Mouse (Mus musculus) kidney, embryonic 16.5 days (tissue): Measurements from ENCODE around the gene Depdc1b. TPM values are rescaled to one million over a fixed set of nuclear protein-coding genes. Genes with fewer than 3 reads are reported as not detected.

Experiments used
- ATAC-seq: fragments of 200-750 bp; cut with Nextera tagmentation; 2 replicates; pipeline ENCODE4 v1.8.0; 2017; ENCODE audit warnings: moderate TSS enrichment; ENCODE audit not compliant: low FRiP score, low TSS enrichment
- H3K27ac ChIP-seq: fragments of 300-500 bp; sonication (generic); 2 replicates; pipeline ENCODE4 v1.5.1; 2014; ENCODE audit warnings: low read length
- H3K27me3 ChIP-seq: fragments of 300-500 bp; sonication (generic); 2 replicates; pipeline ENCODE4 v1.6.1; 2014; ENCODE audit warnings: low read length, control low read depth, mixed read lengths; ENCODE audit not compliant: insufficient read depth
- H3K36me3 ChIP-seq: fragments of 300-500 bp; sonication (generic); 2 replicates; pipeline ENCODE4 v1.6.1; 2014; ENCODE audit warnings: low read length, control low read depth, mixed read lengths; ENCODE audit not compliant: insufficient read depth
- H3K4me1 ChIP-seq: fragments of 300-500 bp; sonication (generic); 2 replicates; pipeline ENCODE4 v1.6.1; 2014; ENCODE audit warnings: low read length, control low read depth, mixed read lengths; ENCODE audit not compliant: insufficient read depth
- H3K4me2 ChIP-seq: fragments of 300-500 bp; sonication (generic); replicated peaks from 2 replicates; pipeline ENCODE4 v1.6.1; 2014; ENCODE audit warnings: low read depth, low read length
- H3K4me3 ChIP-seq: fragments of 300-500 bp; sonication (generic); 2 replicates; pipeline ENCODE4 v1.5.1; 2014; ENCODE audit warnings: mild to moderate bottlenecking, low read length
- H3K9ac ChIP-seq: fragments of 300-500 bp; sonication (generic); replicated peaks from 2 replicates; pipeline ENCODE4 v1.6.1; 2014; ENCODE audit warnings: low read length
- H3K9me3 ChIP-seq: fragments of 300-500 bp; sonication (generic); 2 replicates; pipeline ENCODE4 v1.6.1; 2016; ENCODE audit warnings: low read length, control low read depth
- WGBS: fragments of 180-500 bp; shearing (Covaris S2); extraction: QIAGEN DNeasy Blood & Tissue Kit; methylation state at CpG from one replicate; pipeline ENCODE4 v1.1.7; 2014; 5-methylcytosine and 5-hydroxymethylcytosine counted together
- polyA plus RNA-seq: library from polyadenylated mRNA; unstranded; fragments of >200 nt; fragmentation: Nextera tagmentation; extraction: Ambion mirVana; gene quantifications from 2 replicates; pipeline ENCODE4 v1.2.1, GENCODE M21; 2015

Depdc1b gene
- polyA plus RNA-seq, 1 experiment from 2014 or later: 12.7 TPM

DNA sequence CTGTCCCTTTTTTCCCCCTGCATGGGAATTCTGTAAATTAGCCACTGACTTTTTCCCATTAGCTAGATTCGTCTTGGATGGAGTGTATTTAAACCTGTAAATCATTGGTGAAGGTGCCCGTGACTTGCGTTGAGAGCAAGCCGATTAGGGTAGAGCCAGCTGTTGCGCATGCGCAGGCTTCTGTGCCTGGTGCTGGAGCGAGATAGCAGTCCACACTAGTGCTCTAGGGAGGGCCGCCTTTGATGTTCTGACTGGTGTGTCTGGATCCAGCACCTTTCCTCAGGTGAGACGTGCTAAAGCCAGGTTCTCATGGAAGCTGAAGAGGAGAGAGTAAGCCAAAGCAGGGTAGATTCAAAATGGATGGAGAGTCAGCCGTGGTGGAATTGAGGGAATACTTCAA, 10.2 kb downstream of the Depdc1b start:
- Histone ChIP-seq H3K4me3 (no peak overlapping the region), H3K36me3 (0 out of 2 replicates have a peak, but pooled peaks cover 9% of the 10 kb centered on the region), H3K4me2 (no peak overlapping the region), H3K9me3 (no peaks in the 10 kb centered on the region), H3K4me1 (no peaks in the 10 kb centered on the region), H3K27ac (peak overlapping the region; percentile 63), H3K27me3 (no peaks in the 10 kb centered on the region), H3K9ac (no peak overlapping the region)
- ATAC-seq: peak; percentile 72; the same call in 1 of the 2 replicates
- WGBS: 74% methylated on average over 10 of the region's 10 CpGs

DNA sequence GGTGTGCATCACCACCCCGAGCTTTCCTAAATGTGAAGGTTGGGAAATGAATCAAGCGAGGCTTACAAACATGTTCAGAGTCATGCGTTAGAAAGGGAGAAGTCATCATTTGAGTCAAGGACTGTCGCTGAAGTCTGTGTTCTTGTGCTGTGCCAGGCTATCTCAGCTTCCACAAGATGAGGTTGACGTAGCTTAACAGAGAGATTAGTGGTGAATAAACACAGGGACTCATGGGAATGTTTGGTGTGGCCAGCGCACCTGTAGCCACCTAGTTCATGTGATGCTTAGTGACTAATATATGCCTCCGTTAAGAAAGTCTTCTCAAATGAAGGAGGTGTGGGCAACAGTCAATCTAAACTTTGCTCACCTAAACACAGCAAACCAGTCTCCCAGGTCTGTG, 10.9 kb downstream of the Depdc1b start:
- WGBS: 91% methylated on average over 7 of the region's 7 CpGs
- no peaks in the 10 kb centered on the region for H3K4me1 ChIP-seq
- H3K9me3 ChIP-seq: no peaks in the 10 kb centered on the region
- no peak overlapping the region for H3K9ac ChIP-seq
- no peak for ATAC-seq
- H3K36me3 ChIP-seq: 0 out of 2 replicates have a peak, but pooled peaks cover 9% of the 10 kb centered on the region
- H3K27me3 ChIP-seq: no peaks in the 10 kb centered on the region
- H3K4me2 ChIP-seq: no peak overlapping the region
- H3K27ac ChIP-seq: no peak overlapping the region
- no peak overlapping the region for H3K4me3 ChIP-seq

DNA sequence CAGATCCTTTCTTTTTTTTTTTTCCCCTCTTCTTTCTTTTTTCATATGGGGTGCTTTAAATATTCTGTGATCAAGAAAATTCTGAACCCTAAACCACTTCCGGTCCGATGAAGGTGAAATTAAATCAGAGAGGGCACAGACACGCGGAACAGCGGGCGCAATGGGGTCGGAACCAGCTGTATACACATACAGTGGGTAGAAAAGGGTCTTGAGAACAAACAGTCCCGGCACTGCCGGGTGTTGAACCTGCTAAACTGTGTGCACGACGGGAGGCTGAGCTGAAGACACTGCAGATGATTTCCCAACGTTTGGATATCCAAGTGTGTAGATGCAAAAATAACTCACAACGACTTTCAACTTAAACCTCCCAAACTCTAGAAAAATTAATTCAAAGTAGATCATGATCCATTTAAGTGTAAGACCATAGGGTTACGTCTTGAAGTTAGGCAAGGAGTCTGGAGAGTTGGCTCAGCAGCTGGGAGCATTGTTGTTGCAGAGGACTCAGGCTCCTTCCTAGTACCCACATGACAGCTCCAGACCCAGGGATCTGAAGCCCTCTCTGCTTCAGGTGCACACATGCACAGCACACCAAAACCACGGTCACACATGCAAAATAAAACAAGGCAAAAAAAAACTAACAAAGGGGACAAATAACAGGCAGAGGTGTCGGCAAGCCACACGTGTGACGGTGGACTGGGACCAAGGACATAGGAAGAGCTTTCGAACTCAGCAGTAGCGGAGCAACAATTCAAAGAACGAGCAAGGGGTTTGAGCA, 12.5 kb downstream of the Depdc1b start:
- 85% methylated on average over 21 of the region's 21 CpGs for WGBS
- Histone ChIP-seq H3K4me2 (no peak overlapping the region), H3K36me3 (0 out of 2 replicates have a peak, but pooled peaks cover 9% of the 10 kb centered on the region), H3K4me1 (no peaks in the 10 kb centered on the region), H3K9me3 (no peaks in the 10 kb centered on the region), H3K27me3 (no peaks in the 10 kb centered on the region), H3K9ac (no peak overlapping the region), H3K27ac (no peak overlapping the region), H3K4me3 (no peak overlapping the region)
- ATAC-seq: no peak

DNA sequence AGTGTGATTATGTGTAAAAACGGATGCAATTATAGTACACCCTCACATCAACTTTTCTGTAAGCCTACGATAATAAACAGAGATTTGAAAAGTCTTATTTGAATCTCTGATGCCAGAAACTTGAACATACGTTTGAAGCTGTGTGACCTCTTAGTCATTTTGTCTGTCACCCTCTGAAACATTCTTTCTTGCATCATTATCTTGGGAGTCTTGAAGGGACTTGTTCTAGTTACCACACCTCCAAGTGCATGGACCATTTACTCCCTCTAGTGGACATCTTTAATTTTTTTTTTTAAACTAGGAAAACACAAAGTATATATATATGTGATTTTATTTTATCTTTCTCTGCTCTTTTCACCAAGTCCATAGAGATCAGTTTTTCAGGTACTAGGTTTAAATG, 13.6 kb downstream of the Depdc1b start:
- H3K9me3 ChIP-seq: no peaks in the 10 kb centered on the region
- H3K9ac ChIP-seq: no peak overlapping the region
- ATAC-seq: no peak
- 0 out of 2 replicates have a peak, but pooled peaks cover 6% of the 10 kb centered on the region for H3K36me3 ChIP-seq
- H3K27ac ChIP-seq: no peak overlapping the region
- no peaks in the 10 kb centered on the region for H3K4me1 ChIP-seq
- no peaks in the 10 kb centered on the region for H3K27me3 ChIP-seq
- H3K4me3 ChIP-seq: no peak overlapping the region
- no peak overlapping the region for H3K4me2 ChIP-seq
- 67% methylated on average over 3 of the region's 3 CpGs for WGBS

DNA sequence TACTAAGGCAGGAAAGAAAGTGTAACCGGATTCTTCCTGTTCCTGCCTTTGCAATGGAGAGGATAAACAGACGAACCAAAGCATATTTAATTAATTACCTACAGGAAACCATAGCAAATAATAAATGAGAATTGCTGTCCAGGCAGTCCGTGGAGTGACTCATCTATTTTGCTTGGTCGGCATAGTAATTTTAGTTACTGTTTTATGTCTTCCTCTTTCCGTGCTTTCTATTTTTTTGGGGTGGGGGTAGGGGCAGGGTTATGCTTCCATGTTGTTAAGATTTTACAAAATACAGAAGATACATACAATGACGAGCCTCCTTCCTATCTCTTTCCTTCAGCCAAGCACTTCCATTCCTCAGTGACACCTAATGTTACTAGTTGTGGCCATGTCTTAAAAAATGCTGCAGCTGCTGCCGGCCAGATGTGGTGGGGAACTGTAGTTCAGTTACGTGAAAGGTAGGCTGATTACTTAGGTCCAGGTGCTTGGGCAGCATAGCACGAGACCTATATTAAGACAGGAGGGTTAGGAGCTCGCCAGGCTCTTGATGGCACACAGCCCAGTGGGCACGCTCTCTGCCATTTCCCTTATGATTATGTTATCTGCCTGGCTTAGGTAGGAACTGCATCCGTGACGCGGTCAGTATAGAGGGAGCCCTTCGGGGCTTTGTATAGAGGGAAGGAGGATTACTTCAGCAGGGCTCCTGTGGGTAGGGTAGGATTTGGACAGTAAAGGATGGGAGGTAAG, 19.3 kb downstream of the Depdc1b start:
- H3K4me3 ChIP-seq: no peak overlapping the region
- no peak overlapping the region for H3K9ac ChIP-seq
- 0 out of 2 replicates have a peak, but pooled peaks have one; percentile 52 for ATAC-seq
- no peaks in the 10 kb centered on the region for H3K27me3 ChIP-seq
- no peaks in the 10 kb centered on the region for H3K4me1 ChIP-seq
- H3K4me2 ChIP-seq: no peak overlapping the region
- H3K9me3 ChIP-seq: no peaks in the 10 kb centered on the region
- H3K27ac ChIP-seq: peak overlapping the region; percentile 57; the same call in 1 of the 2 replicates
- WGBS: 70% methylated on average over 15 of the region's 15 CpGs
- no peaks in the 10 kb centered on the region for H3K36me3 ChIP-seq

DNA sequence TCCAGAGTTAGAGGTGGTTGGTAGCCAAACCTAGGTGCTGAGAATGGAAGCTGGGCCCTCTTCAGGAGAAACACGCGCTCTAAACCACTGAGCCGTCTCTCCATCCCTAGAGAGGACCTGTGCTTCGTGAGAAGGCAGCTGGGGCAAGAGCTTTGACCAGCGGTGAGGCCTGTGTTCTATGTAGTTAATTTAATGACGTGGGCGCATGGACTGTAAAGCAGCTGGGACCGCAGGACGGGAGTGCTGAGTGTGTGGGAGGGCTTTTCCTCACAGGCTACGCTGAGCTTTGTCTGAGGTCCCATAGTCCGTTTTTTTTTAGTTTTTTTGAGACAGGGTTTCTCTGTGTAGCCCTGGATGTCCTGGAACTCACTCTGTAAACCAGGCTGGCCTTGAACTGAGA, 20.1 kb downstream of the Depdc1b start:
- Histone ChIP-seq H3K4me3 (no peak overlapping the region), H3K27ac (no peak overlapping the region), H3K9me3 (no peaks in the 10 kb centered on the region), H3K4me2 (no peak overlapping the region), H3K36me3 (no peaks in the 10 kb centered on the region), H3K9ac (no peak overlapping the region), H3K27me3 (no peaks in the 10 kb centered on the region), H3K4me1 (no peaks in the 10 kb centered on the region)
- ATAC-seq: peak; percentile 56; the same call in 1 of the 2 replicates
- WGBS: 59% methylated on average over 11 of the region's 11 CpGs

DNA sequence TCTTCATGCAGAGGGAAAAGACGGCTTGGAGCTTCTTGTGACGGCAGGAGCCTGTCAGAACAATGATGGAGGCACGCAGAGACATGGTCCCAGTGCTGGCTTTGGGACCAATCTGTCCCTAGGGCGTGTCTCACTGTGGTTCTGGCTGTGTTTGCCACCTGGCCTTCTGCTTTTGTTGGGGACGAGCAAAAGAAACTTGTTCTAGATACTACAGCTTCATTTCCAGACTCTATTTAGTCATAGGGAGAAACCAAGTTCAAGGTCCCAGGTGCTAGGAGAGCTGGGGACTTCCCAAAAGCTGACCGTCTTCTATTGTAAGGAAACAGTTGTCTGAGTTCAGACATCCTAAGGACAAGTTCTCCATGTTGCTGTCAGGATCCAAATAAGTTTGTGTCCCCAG, 21.2 kb downstream of the Depdc1b start:
- no peaks in the 10 kb centered on the region for H3K9me3 ChIP-seq
- H3K27me3 ChIP-seq: no peaks in the 10 kb centered on the region
- no peaks in the 10 kb centered on the region for H3K36me3 ChIP-seq
- H3K4me3 ChIP-seq: no peak overlapping the region
- H3K4me2 ChIP-seq: no peak overlapping the region
- H3K4me1 ChIP-seq: no peaks in the 10 kb centered on the region
- no peak overlapping the region for H3K27ac ChIP-seq
- no peak for ATAC-seq
- no peak overlapping the region for H3K9ac ChIP-seq
- WGBS: 88% methylated on average over 6 of the region's 6 CpGs

DNA sequence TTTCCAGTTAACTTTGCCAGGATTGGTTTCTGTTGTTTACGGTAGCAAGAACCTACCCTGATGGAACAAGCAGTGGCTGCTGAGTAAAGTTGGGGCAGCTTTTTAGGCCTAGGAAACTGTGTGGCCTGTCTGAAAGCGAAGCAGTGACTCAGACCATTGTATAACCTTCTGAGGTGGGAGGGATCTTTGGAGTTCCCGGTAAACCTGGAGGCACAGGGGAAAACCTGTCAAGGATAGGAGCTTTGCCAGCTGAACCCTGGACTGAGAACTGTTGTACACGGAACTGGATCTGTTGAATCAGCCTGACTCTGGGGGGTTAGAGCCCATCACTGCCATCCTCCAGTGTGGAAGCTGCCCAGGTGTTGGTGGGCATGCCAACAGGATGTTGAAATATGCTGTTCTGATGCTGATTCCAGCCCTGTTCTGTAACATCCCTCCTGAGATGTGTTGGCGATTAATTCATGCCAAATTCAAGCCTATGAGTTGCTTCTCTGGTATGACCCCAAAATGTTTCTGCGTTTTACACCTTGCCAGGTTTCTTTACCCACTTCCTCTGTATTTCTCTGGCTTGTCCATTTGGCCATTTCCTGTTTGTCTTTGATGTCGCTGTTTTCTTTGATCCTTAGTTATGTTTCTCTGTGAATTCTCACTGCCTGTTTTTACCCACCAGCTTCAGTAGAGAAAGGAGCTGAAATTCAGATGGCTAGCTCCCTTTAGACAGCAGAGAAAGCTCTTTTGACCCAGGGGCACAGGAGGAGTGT, 22.1 kb downstream of the Depdc1b start:
- no peaks in the 10 kb centered on the region for H3K27me3 ChIP-seq
- H3K4me2 ChIP-seq: no peak overlapping the region
- H3K27ac ChIP-seq: no peak overlapping the region
- H3K9ac ChIP-seq: no peak overlapping the region
- WGBS: 67% methylated on average over 7 of the region's 7 CpGs
- no peaks in the 10 kb centered on the region for H3K9me3 ChIP-seq
- no peaks in the 10 kb centered on the region for H3K36me3 ChIP-seq
- no peak overlapping the region for H3K4me3 ChIP-seq
- ATAC-seq: no peak
- H3K4me1 ChIP-seq: no peaks in the 10 kb centered on the region

DNA sequence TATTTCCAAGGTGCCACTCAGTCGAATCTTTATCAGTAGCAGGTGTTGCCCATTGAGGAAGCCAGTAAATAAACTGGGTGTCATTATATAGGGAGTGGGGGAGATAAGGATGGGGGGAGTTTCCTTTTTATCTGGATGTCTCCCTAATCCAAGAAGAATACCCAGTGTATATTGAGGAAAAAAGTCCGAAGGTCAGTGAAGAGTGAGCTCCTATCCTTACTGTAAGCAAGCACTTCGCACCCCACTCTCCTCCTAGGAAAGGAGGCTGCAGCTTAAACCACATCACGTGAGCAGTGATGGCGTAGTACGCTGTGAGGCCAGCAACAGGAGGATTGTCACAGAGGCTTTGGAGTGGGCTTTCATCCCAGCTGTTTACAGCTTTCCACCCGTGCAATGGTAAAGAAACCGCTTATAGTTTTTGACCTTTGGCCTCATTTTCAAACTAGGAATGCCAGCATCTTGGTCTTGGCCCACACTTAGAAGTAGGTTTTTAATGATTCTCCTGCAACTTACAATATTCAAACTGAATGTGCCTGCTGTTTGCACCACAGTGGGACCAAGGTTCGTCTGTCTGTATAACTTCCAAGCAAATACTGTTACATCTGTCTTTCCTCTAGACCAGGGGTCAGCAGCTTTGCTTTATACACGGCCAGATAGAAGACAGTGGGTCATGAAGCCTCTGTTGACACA, 23.9 kb downstream of the Depdc1b start:
- Histone ChIP-seq H3K4me2 (no peak overlapping the region), H3K36me3 (no peaks in the 10 kb centered on the region), H3K9me3 (no peaks in the 10 kb centered on the region), H3K9ac (no peak overlapping the region), H3K4me3 (no peak overlapping the region), H3K27ac (no peak overlapping the region), H3K4me1 (no peaks in the 10 kb centered on the region), H3K27me3 (no peaks in the 10 kb centered on the region)
- ATAC-seq: peak; percentile 40; the same call in 1 of the 2 replicates
- 76% methylated on average over 10 of the region's 10 CpGs for WGBS
